Mouse (Mus musculus) kidney, embryonic 14.5 days (tissue): ENCODE measurements around the gene Fbxo10. TPM values are rescaled to one million over a fixed set of nuclear protein-coding genes. Genes with fewer than 3 reads are reported as not detected.
"Not testable (repeated sequence)": the region's sequence is repeated elsewhere in the genome, so short reads cannot be mapped to it uniquely, and the experiment has no call there.

Source experiments
- ATAC-seq: fragments of 200-750 bp; cut with Nextera tagmentation; 2 replicates; pipeline ENCODE4 v1.8.0; 2017; ENCODE audit warnings: moderate number of reproducible peaks, mild to moderate bottlenecking, moderate TSS enrichment, moderate library complexity; ENCODE audit not compliant: low FRiP score, low TSS enrichment
- H3K27ac ChIP-seq: fragments of 300-500 bp; sonication (generic); 2 replicates; pipeline ENCODE4 v1.5.1; 2014; ENCODE audit warnings: low read depth, mild to moderate bottlenecking, low read length, moderate library complexity, mixed read lengths
- H3K27me3 ChIP-seq: fragments of 300-500 bp; sonication (generic); 2 replicates; pipeline ENCODE4 v1.6.1; 2014; ENCODE audit warnings: mild to moderate bottlenecking, low read length; ENCODE audit not compliant: control insufficient read depth, insufficient read depth
- H3K36me3 ChIP-seq: fragments of 300-500 bp; sonication (generic); 2 replicates; pipeline ENCODE4 v1.6.1; 2014; ENCODE audit warnings: low read length, mixed read lengths; ENCODE audit not compliant: control insufficient read depth, insufficient read depth
- H3K4me1 ChIP-seq: fragments of 300-500 bp; sonication (generic); 2 replicates; pipeline ENCODE4 v1.6.1; 2014; ENCODE audit warnings: low read length, mixed read lengths; ENCODE audit not compliant: control insufficient read depth, insufficient read depth
- H3K4me2 ChIP-seq: fragments of 300-500 bp; sonication (generic); replicated peaks from 2 replicates; pipeline ENCODE4 v1.6.1; 2014; ENCODE audit warnings: low read depth, mild to moderate bottlenecking, low read length
- H3K4me3 ChIP-seq: fragments of 300-500 bp; sonication (generic); 2 replicates; pipeline ENCODE4 v1.5.1; 2014; ENCODE audit warnings: mild to moderate bottlenecking, low read length
- H3K9ac ChIP-seq: fragments of 300-500 bp; sonication (generic); 2 replicates; pipeline ENCODE4 v1.6.1; 2014; ENCODE audit warnings: low read depth, mild to moderate bottlenecking, low read length, moderate library complexity
- H3K9me3 ChIP-seq: fragments of 300-500 bp; sonication (generic); 2 replicates; pipeline ENCODE4 v1.6.1; 2016; ENCODE audit warnings: low read length; ENCODE audit not compliant: control insufficient read depth
- WGBS: fragments of 180-500 bp; shearing (Covaris S2); extraction: QIAGEN DNeasy Blood & Tissue Kit; methylation state at CpG from one replicate; pipeline ENCODE4 v1.1.7; 2014; 5-methylcytosine and 5-hydroxymethylcytosine counted together
- polyA plus RNA-seq: library from polyadenylated mRNA; unstranded; fragments of >200 nt; fragmentation: Nextera tagmentation; extraction: Ambion mirVana; gene quantifications from 2 replicates; pipeline ENCODE4 v1.2.1, GENCODE M21; 2014

Gene Fbxo10
- polyA plus RNA-seq, 1 experiment from 2014 or later, result 11.9 TPM

- Histone ChIP-seq H3K9me3 (no peaks in the 10 kb centered on the region), H3K27ac (no peak overlapping the region), H3K9ac (no peak overlapping the region), H3K4me3 (no peak overlapping the region), H3K36me3 (peaks cover 36% of the 10 kb centered on the region), H3K4me1 (no peaks in the 10 kb centered on the region), H3K27me3 (no peaks in the 10 kb centered on the region), H3K4me2 (no peak overlapping the region)
- 84% methylated on average over 18 of the region's 18 CpGs for WGBS
- no peak for ATAC-seq
Measured at GRCm38 (mm10) chr4:44994776-44995175, 89.6 kb downstream of the Fbxo10 start.

GRCm38 (mm10) chr4:44993847-44994246 is 90.6 kb downstream of the Fbxo10 start:
- H3K4me2 ChIP-seq, result no peak overlapping the region
- no peaks in the 10 kb centered on the region for H3K9me3 ChIP-seq
- ATAC-seq, result no peak
- no peak overlapping the region for H3K4me3 ChIP-seq
- no peaks in the 10 kb centered on the region for H3K27me3 ChIP-seq
- H3K9ac ChIP-seq, result no peak overlapping the region
- no peak overlapping the region for H3K27ac ChIP-seq
- peaks cover 44% of the 10 kb centered on the region for H3K36me3 ChIP-seq
- 88% methylated on average over 9 of the region's 9 CpGs for WGBS
- no peaks in the 10 kb centered on the region for H3K4me1 ChIP-seq

- H3K4me2 ChIP-seq, H3K4me1 ChIP-seq, H3K4me3 ChIP-seq, H3K9ac ChIP-seq, H3K27ac ChIP-seq, H3K9me3 ChIP-seq, H3K27me3 ChIP-seq: not testable (repeated sequence)
- peak; percentile 59 for ATAC-seq
- peaks cover 47% of the 10 kb centered on the region for H3K36me3 ChIP-seq
- 44% methylated on average over 14 of the region's 14 CpGs for WGBS
Measured at GRCm38 (mm10) chr4:44993179-44993578, 91.2 kb downstream of the Fbxo10 start.

- not testable (repeated sequence) for H3K4me3 ChIP-seq, ATAC-seq, H3K9ac ChIP-seq, H3K27me3 ChIP-seq, H3K27ac ChIP-seq, H3K4me2 ChIP-seq, H3K4me1 ChIP-seq, H3K9me3 ChIP-seq
- WGBS, result 90% methylated on average over 11 of the region's 11 CpGs
- peaks cover 52% of the 10 kb centered on the region for H3K36me3 ChIP-seq
Measured at GRCm38 (mm10) chr4:44992330-44992729, 92.1 kb downstream of the Fbxo10 start.

- no peaks in the 10 kb centered on the region for H3K27me3 ChIP-seq
- H3K4me3 ChIP-seq, result no peak overlapping the region
- H3K4me2 ChIP-seq, result no peak overlapping the region
- ATAC-seq, result no peak
- H3K9ac ChIP-seq, result no peak overlapping the region
- no peaks in the 10 kb centered on the region for H3K9me3 ChIP-seq
- H3K36me3 ChIP-seq, result peaks cover 66% of the 10 kb centered on the region
- 81% methylated on average over 5 of the region's 5 CpGs for WGBS
- no peaks in the 10 kb centered on the region for H3K4me1 ChIP-seq
- H3K27ac ChIP-seq, result no peak overlapping the region
Measured at GRCm38 (mm10) chr4:44990560-44990959, 93.8 kb downstream of the Fbxo10 start.

Other genes with a start within 250 kb of the Fbxo10 start
- gene Grhpr, start 103.2 kb downstream of the Fbxo10 start, polyA plus RNA-seq, result 60.2 and 65.4 TPM in 2 replicates
- 14.7 and 27.2 TPM in 2 replicates for gene Zbtb5, start 72.2 kb downstream of the Fbxo10 start, polyA plus RNA-seq
- gene Polr1e, start 66.0 kb downstream of the Fbxo10 start, polyA plus RNA-seq, result 52.4 and 56.2 TPM in 2 replicates
- gene Tomm5, start 23.5 kb upstream of the Fbxo10 start, polyA plus RNA-seq, result 271 and 343 TPM in 2 replicates
- gene Frmpd1, start 100.3 kb upstream of the Fbxo10 start, polyA plus RNA-seq, result 0.24 and 0.53 TPM in 2 replicates
- 20.6 and 23.1 TPM in 2 replicates for gene Trmt10b, start 212.5 kb upstream of the Fbxo10 start, polyA plus RNA-seq